Mouse (Mus musculus) cerebellum, adult 2 months (tissue): ENCODE data around the gene Il4ra. TPM values are rescaled to one million over a fixed set of nuclear protein-coding genes. Genes with fewer than 3 reads are reported as not detected.

ENCODE experiments used
- DNase-seq, 2 experiments: peaks; one replicate each; pipeline ENCODE4 v3.0.0; 2021
- H3K27ac ChIP-seq: fragments of 200-500 bp; 2 replicates; pipeline ENCODE4 v1.5.1; 2012; ENCODE audit warnings: low read length, control low read depth, inconsistent platforms; ENCODE audit not compliant: insufficient read depth
- H3K27me3 ChIP-seq: fragments of 200-500 bp; 2 replicates; pipeline ENCODE4 v1.6.1; 2012; ENCODE audit warnings: inconsistent platforms, mild to moderate bottlenecking, low read length, moderate library complexity; ENCODE audit not compliant: control insufficient read depth, insufficient read depth
- H3K4me1 ChIP-seq: fragments of 200-500 bp; 2 replicates; pipeline ENCODE4 v1.6.1; 2011; ENCODE audit warnings: low read length; ENCODE audit not compliant: control insufficient read depth, insufficient read depth
- H3K4me3 ChIP-seq: fragments of 200-500 bp; replicated peaks from 2 replicates; pipeline ENCODE3; 2011; ENCODE audit warnings: mild to moderate bottlenecking, low read depth, low read length, control low read depth; ENCODE audit not compliant: insufficient read depth
- CTCF ChIP-seq: fragments of 200-500 bp; IDR thresholded peaks from 2 replicates; pipeline ENCODE4 v1.5.1; 2011; ENCODE audit warnings: low read depth, mild to moderate bottlenecking, control low read depth, low read length, moderate library complexity, borderline replicate concordance; ENCODE audit not compliant: insufficient read depth
- POLR2A ChIP-seq: fragments of 200-500 bp; IDR thresholded peaks from 2 replicates; pipeline ENCODE4 v1.6.1; 2011; ENCODE audit warnings: low read length, control low read depth, borderline replicate concordance; ENCODE audit not compliant: insufficient read depth
- WGBS: fragments of 180-500 bp; shearing (Covaris S2); methylation state at CpG from one replicate; pipeline ENCODE4 v1.1.7; 2018; 5-methylcytosine and 5-hydroxymethylcytosine counted together
- polyA plus RNA-seq: library from polyadenylated mRNA; depleted of rRNA; stranded (reverse); fragments of >200 nt; gene quantifications from 2 replicates; pipeline ENCODE4 v1.2.3, GENCODE M21; 2012; rRNA removed

Il4ra gene
- 8.6 and 9.3 TPM in 2 replicates for polyA plus RNA-seq

GRCm38 (mm10) chr7:125551766-125552709 is at the start of gene Il4ra:
Gene Il4ra (plus strand): TSS chr7:125552120.
- Histone ChIP-seq H3K4me3 (peak within 1 kb of the TSS; percentile 66), H3K4me1 (peaks cover 10% of the 10 kb centered on the region), H3K27ac (no peak within 1 kb of the TSS), H3K27me3 (no peaks in the 10 kb centered on the region)
- 3% methylated on average over 52 of the region's 52 CpGs for WGBS
- DNase-seq = peak; percentile 57 to 64
- TF ChIP-seq CTCF (no peak), POLR2A (no peak)

DNA sequence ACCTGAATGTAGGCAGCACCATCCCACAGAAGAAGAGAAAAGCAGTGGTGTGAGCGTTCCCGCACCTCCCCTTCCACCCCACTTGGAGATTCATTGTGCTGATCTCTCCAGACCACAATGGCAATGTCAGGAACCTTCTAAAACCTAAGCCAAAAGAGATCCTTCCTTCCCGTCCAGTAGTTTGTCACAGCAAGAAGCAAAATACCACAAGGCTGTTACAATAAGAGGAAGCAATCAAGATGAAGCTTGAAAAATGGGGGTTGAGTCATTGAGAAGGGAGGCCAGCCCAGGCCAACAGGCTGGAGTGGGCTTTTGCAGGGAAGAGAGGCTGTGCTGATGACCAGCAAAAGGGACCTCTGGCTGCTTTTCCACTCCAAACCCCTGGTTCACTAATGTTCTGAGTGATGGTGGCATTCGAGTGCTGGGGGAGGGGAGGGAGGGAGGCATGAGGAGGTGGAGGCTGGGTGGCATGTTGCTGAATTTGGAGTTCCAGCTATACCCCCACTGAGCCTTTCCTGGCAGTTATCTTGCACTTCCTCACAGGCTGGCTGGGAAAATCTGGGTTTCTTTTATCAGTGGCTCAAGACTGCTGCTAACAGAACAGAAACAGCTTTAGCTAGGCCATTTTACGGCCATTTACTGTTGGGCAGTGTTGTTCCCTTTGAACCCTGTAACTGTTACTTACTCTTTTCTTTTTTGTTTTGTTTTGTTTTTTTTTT is 48.4 kb upstream of the Il4ra start:
- H3K4me1 ChIP-seq = no peaks in the 10 kb centered on the region
- TF ChIP-seq POLR2A = no peak
- H3K27me3 ChIP-seq = no peaks in the 10 kb centered on the region
- no peak overlapping the region for H3K4me3 ChIP-seq
- H3K27ac ChIP-seq = no peak overlapping the region
- WGBS = 73% methylated on average over 5 of the region's 5 CpGs
- DNase-seq = no peak

DNA sequence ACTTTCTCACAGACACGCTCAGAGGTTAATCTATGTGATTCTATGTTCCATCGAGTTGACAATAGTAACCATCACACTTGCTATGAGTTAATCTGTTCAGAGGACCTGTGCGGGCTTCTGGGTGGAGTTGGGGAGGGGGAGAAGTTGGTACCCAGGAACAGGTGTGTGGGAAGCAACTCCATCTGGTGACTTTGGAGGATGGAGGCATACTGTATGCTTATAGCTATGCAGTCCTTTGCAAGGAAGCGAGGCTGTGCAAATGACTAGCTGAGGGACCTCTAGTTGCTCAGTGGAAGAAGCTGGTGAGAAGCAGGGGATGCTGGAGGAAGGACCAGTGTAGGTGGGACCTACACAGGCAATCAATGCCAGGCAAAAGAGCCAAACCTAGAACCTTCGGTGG is 47.3 kb upstream of the Il4ra start:
- Histone ChIP-seq H3K4me1 (no peaks in the 10 kb centered on the region), H3K4me3 (no peak overlapping the region), H3K27ac (no peak overlapping the region), H3K27me3 (no peaks in the 10 kb centered on the region)
- no peak for DNase-seq
- WGBS = 90% methylated on average over 5 of the region's 5 CpGs
- no peak for TF ChIP-seq POLR2A
- no peak for TF ChIP-seq CTCF

DNA sequence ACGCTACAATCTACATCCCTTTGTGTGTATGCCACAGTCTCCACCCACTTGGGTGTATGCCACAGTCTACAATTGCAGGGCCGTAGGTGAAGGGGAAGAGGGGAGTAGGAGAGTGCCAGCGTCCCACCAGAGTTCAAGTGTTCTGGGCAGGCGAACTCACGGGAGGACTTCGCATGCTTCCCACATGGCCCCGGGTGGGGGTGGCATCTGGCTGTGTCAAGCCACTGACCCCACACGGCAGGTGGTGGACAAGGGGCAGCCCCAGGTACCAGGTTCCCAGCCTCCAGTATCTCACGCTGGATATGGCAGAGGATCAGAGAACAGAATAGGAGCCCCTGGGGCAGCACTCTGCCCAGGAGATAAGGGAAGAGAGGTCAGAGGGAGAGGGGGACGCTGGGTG is 46.4 kb upstream of the Il4ra start:
- no peak for TF ChIP-seq POLR2A
- TF ChIP-seq CTCF = no peak
- DNase-seq = no peak
- Histone ChIP-seq H3K27me3 (no peaks in the 10 kb centered on the region), H3K27ac (no peak overlapping the region), H3K4me1 (no peaks in the 10 kb centered on the region), H3K4me3 (no peak overlapping the region)
- 74% methylated on average over 10 of the region's 10 CpGs for WGBS

DNA sequence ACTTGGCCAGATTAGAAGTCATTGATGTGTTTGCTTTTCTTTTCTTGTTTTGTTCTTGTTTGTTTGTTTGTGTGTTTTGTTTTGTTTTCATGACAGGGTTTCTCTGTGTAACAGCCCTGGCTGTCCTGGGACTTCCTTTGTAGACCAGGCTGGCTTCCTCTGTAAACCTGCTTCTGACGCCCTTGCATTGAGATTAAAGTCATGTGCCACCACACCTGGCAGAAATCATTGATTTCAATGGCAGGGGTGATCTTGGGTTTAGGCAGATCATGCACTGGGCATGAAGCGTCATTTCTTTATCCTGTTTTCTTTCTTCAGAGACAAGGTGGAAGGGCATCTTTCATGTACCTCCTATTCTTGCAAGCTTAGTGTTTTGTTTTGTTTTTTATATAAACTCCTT is 44.6 kb upstream of the Il4ra start:
- WGBS = 94% methylated on average over 2 of the region's 2 CpGs
- Histone ChIP-seq H3K4me3 (no peak overlapping the region), H3K4me1 (no peaks in the 10 kb centered on the region), H3K27me3 (no peaks in the 10 kb centered on the region), H3K27ac (no peak overlapping the region)
- TF ChIP-seq POLR2A = no peak
- no peak for TF ChIP-seq CTCF
- no peak for DNase-seq

GRCm38 (mm10) chr7:125511432-125511831 is 40.5 kb upstream of the Il4ra start:
- TF ChIP-seq POLR2A = no peak
- no peak for TF ChIP-seq CTCF
- no peaks in the 10 kb centered on the region for H3K27me3 ChIP-seq
- H3K4me3 ChIP-seq = no peak overlapping the region
- WGBS = 91% methylated on average over 5 of the region's 5 CpGs
- no peaks in the 10 kb centered on the region for H3K4me1 ChIP-seq
- H3K27ac ChIP-seq = no peak overlapping the region
- no peak for DNase-seq

DNA sequence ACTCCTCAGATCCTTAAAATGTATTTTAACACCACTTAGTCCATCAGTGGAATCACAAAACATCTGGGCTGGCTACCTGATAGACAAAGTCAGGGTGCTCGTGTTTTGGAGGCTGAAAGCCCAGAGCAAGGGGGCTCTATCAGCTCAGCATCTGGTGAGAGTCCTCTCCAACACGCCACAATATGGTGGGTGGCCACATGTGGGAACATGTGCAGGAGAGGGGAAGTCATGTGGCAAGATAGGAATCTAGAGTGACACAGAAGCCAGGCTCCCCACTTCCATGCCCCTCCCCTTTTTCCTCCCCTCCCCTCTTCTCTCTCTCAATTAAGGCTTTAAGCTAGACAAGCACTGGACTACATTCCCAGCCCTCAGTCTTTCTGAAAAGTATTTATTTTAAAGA is 40.1 kb upstream of the Il4ra start:
- TF ChIP-seq CTCF (no peak), POLR2A (no peak)
- H3K4me3 ChIP-seq = no peak overlapping the region
- no peak overlapping the region for H3K27ac ChIP-seq
- no peaks in the 10 kb centered on the region for H3K27me3 ChIP-seq
- WGBS = 75% methylated on average over 2 of the region's 2 CpGs
- no peak for DNase-seq
- no peaks in the 10 kb centered on the region for H3K4me1 ChIP-seq
